Mouse (Mus musculus) limb, embryonic 11.5 days (tissue): ENCODE data around the gene Usp2. TPM values are rescaled to one million over a fixed set of nuclear protein-coding genes. Genes with fewer than 3 reads are reported as not detected.

Source experiments
- ATAC-seq: fragments of 200-750 bp; cut with Nextera tagmentation; 2 replicates; pipeline ENCODE4 v1.8.0; 2017; ENCODE audit warnings: low read depth; ENCODE audit not compliant: insufficient number of reproducible peaks, low FRiP score, low TSS enrichment
- DNase-seq: peaks from one replicate; pipeline ENCODE4 v3.0.0-alpha.2; 2015; ENCODE audit warnings: low spot score
- H3K27ac ChIP-seq: fragments of 300-500 bp; sonication (generic); replicated peaks from 2 replicates; pipeline ENCODE4 v1.5.1; 2014; ENCODE audit warnings: low read depth, mild to moderate bottlenecking, low read length
- H3K27me3 ChIP-seq: fragments of 300-500 bp; sonication (generic); 2 replicates; pipeline ENCODE4 v1.6.1; 2014; ENCODE audit warnings: mild to moderate bottlenecking, low read length, mixed read lengths; ENCODE audit not compliant: control insufficient read depth, insufficient read depth
- H3K36me3 ChIP-seq: fragments of 300-500 bp; sonication (generic); 2 replicates; pipeline ENCODE4 v1.6.1; 2014; ENCODE audit warnings: mild to moderate bottlenecking, low read length, moderate library complexity, mixed read lengths; ENCODE audit not compliant: control insufficient read depth, insufficient read depth
- H3K4me1 ChIP-seq: fragments of 300-500 bp; sonication (generic); 2 replicates; pipeline ENCODE4 v1.6.1; 2014; ENCODE audit warnings: low read length, mixed read lengths; ENCODE audit not compliant: control insufficient read depth, insufficient read depth
- H3K4me2 ChIP-seq: fragments of 300-500 bp; sonication (generic); 2 replicates; pipeline ENCODE4 v1.6.1; 2014; ENCODE audit warnings: low read depth, mild to moderate bottlenecking, moderate library complexity; ENCODE audit not compliant: severe bottlenecking
- H3K4me3 ChIP-seq: fragments of 300-500 bp; sonication (generic); 2 replicates; pipeline ENCODE4 v1.5.1; 2014; ENCODE audit warnings: low read depth, low read length
- H3K9ac ChIP-seq: fragments of 300-500 bp; sonication (generic); 2 replicates; pipeline ENCODE4 v1.6.1; 2014; ENCODE audit warnings: mild to moderate bottlenecking, low read length
- H3K9me3 ChIP-seq: fragments of 300-500 bp; sonication (generic); 2 replicates; pipeline ENCODE4 v1.6.1; 2016; ENCODE audit warnings: low read length; ENCODE audit not compliant: control insufficient read depth
- WGBS: fragments of 180-500 bp; shearing (Covaris S2); extraction: QIAGEN DNeasy Blood & Tissue Kit; methylation state at CpG from one replicate; pipeline ENCODE4 v1.1.7; 2014; 5-methylcytosine and 5-hydroxymethylcytosine counted together
- polyA plus RNA-seq: library from polyadenylated mRNA; unstranded; fragments of >200 nt; fragmentation: Nextera tagmentation; extraction: Ambion mirVana; gene quantifications from 2 replicates; pipeline ENCODE4 v1.2.1, GENCODE M21; 2014

The Usp2 gene
- polyA plus RNA-seq, 1 experiment from 2014 or later, result 8.7 TPM

GRCm38 (mm10) chr9:44125546-44126428 is 59.0 kb downstream of the Usp2 start:
- H3K4me1 ChIP-seq, result peaks cover 19% of the 10 kb centered on the region
- H3K36me3 ChIP-seq, result no peaks in the 10 kb centered on the region
- peak; percentile 93 for DNase-seq
- no peak for ATAC-seq
- no peaks in the 10 kb centered on the region for H3K9me3 ChIP-seq
- H3K27me3 ChIP-seq, result no peaks in the 10 kb centered on the region
- H3K27ac ChIP-seq, result no peak overlapping the region
- H3K4me2 ChIP-seq, result peak overlapping the region; percentile 25; the same call in 1 of the 2 replicates
- no peak overlapping the region for H3K9ac ChIP-seq
- WGBS, result 34% methylated on average over 18 of the region's 18 CpGs
- no peak overlapping the region for H3K4me3 ChIP-seq

GRCm38 (mm10) chr9:44126746-44127145 is 59.9 kb downstream of the Usp2 start:
- DNase-seq (no peak), ATAC-seq (no peak)
- Histone ChIP-seq H3K4me3 (no peak overlapping the region), H3K36me3 (no peaks in the 10 kb centered on the region), H3K27me3 (peaks cover 7% of the 10 kb centered on the region), H3K27ac (no peak overlapping the region), H3K9ac (no peak overlapping the region), H3K4me1 (peaks cover 24% of the 10 kb centered on the region), H3K9me3 (no peaks in the 10 kb centered on the region), H3K4me2 (0 out of 2 replicates have a peak overlapping the region, but pooled peaks have one; percentile 25)
- 86% methylated on average over 3 of the region's 3 CpGs for WGBS

- ATAC-seq (no peak), DNase-seq (no peak)
- Histone ChIP-seq H3K9ac (no peak overlapping the region), H3K4me2 (no peak overlapping the region), H3K27ac (no peak overlapping the region), H3K9me3 (no peaks in the 10 kb centered on the region), H3K4me1 (peaks cover 24% of the 10 kb centered on the region), H3K4me3 (no peak overlapping the region), H3K36me3 (no peaks in the 10 kb centered on the region), H3K27me3 (peaks cover 10% of the 10 kb centered on the region)
- WGBS, result 63% methylated on average over 3 of the region's 3 CpGs
Measured at GRCm38 (mm10) chr9:44127351-44127801, 60.6 kb downstream of the Usp2 start.

- Histone ChIP-seq H3K9me3 (no peaks in the 10 kb centered on the region), H3K27ac (peak overlapping the region; percentile 68; the same call in 1 of the 2 replicates), H3K4me3 (peak overlapping the region; percentile 31), H3K4me2 (peak overlapping the region; percentile 73), H3K9ac (peak overlapping the region; percentile 45; the same call in 1 of the 2 replicates), H3K27me3 (peaks cover 33% of the 10 kb centered on the region), H3K36me3 (no peaks in the 10 kb centered on the region), H3K4me1 (peaks cover 30% of the 10 kb centered on the region)
- DNase-seq, result no peak
- WGBS, result 7% methylated on average over 9 of the region's 9 CpGs
- ATAC-seq, result 0 out of 2 replicates have a peak, but pooled peaks have one; percentile 1
Measured at GRCm38 (mm10) chr9:44129633-44130032, 62.8 kb downstream of the Usp2 start.

- peaks cover 33% of the 10 kb centered on the region for H3K4me1 ChIP-seq
- WGBS, result under 1% methylated on average over 27 of the region's 27 CpGs
- peak overlapping the region; percentile 45; the same call in 1 of the 2 replicates for H3K9ac ChIP-seq
- ATAC-seq (peak; percentile 32; the same call in 1 of the 2 replicates), DNase-seq (peak; percentile 76)
- H3K4me2 ChIP-seq, result peak overlapping the region; percentile 73
- H3K9me3 ChIP-seq, result no peaks in the 10 kb centered on the region
- H3K36me3 ChIP-seq, result no peaks in the 10 kb centered on the region
- H3K4me3 ChIP-seq, result peak overlapping the region; percentile 31
- H3K27ac ChIP-seq, result peak overlapping the region; percentile 68; the same call in 1 of the 2 replicates
- peaks cover 35% of the 10 kb centered on the region for H3K27me3 ChIP-seq
Measured at GRCm38 (mm10) chr9:44130034-44130433, 63.2 kb downstream of the Usp2 start.

- Histone ChIP-seq H3K36me3 (no peaks in the 10 kb centered on the region), H3K4me2 (peak overlapping the region; percentile 73), H3K9me3 (no peaks in the 10 kb centered on the region), H3K4me1 (peaks cover 33% of the 10 kb centered on the region), H3K4me3 (no peak overlapping the region), H3K27ac (peak overlapping the region; percentile 68; the same call in 1 of the 2 replicates), H3K27me3 (peaks cover 40% of the 10 kb centered on the region), H3K9ac (peak overlapping the region; percentile 43; the same call in 1 of the 2 replicates)
- 21% methylated on average over 19 of the region's 19 CpGs for WGBS
- DNase-seq, result peak; percentile 52
- peak; percentile 31; the same call in 1 of the 2 replicates for ATAC-seq
Measured at GRCm38 (mm10) chr9:44130581-44131275, 63.9 kb downstream of the Usp2 start.

GRCm38 (mm10) chr9:44131276-44131590 is 64.4 kb downstream of the Usp2 start:
- peaks cover 44% of the 10 kb centered on the region for H3K27me3 ChIP-seq
- WGBS, result 44% methylated on average over 7 of the region's 7 CpGs
- H3K4me1 ChIP-seq, result peaks cover 32% of the 10 kb centered on the region
- no peak overlapping the region for H3K27ac ChIP-seq
- no peak for DNase-seq
- no peaks in the 10 kb centered on the region for H3K9me3 ChIP-seq
- H3K4me3 ChIP-seq, result no peak overlapping the region
- no peak overlapping the region for H3K4me2 ChIP-seq
- no peaks in the 10 kb centered on the region for H3K36me3 ChIP-seq
- H3K9ac ChIP-seq, result no peak overlapping the region
- ATAC-seq, result no peak

DNA sequence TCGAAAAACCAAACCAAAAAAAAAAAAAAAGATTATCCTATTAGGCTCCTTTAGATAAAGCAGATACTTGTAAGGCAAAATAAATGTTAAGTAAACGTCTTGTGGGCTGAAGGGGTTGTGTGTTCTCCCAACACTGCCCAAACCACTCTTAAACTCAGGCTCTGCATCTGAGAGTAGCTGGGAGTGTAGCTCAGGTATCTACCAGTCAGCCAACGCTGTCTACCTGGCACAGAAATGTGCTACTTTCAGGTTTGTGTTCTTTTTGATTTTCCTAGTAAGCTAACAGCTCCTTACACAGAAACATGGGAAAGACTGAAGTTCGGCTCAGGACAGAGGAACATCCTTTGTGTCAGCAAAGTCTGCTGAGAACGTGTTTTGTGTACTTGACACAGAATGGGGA is 65.4 kb downstream of the Usp2 start:
- H3K27me3 ChIP-seq, result peaks cover 44% of the 10 kb centered on the region

More for the DNA sequence above, 65.4 kb downstream of the Usp2 start:
- ATAC-seq, result no peak
- H3K4me1 ChIP-seq, result peaks cover 28% of the 10 kb centered on the region
- WGBS, result 65% methylated on average over 5 of the region's 5 CpGs
- H3K9me3 ChIP-seq, result no peaks in the 10 kb centered on the region
- no peaks in the 10 kb centered on the region for H3K36me3 ChIP-seq
- DNase-seq, result no peak
- no peak overlapping the region for H3K9ac ChIP-seq
- no peak overlapping the region for H3K4me3 ChIP-seq
- H3K27ac ChIP-seq, result no peak overlapping the region
- H3K4me2 ChIP-seq, result no peak overlapping the region
